Mouse (Mus musculus) right cerebral cortex, adult 2 months (tissue): ENCODE measurements around the gene Ndufv3.

Experiments
- DNase-seq, 2 experiments: peaks; one replicate each; pipeline ENCODE4 v3.0.0; 2021 to 2022; ENCODE audit warnings: low spot score in 2 of 2

The Ndufv3 gene

GRCm38 (mm10) chr17:31519946-31520838 is at the start of gene Ndufv3, which contains the start of gene Wdr4:
Gene Ndufv3 (plus strand): TSS chr17:31520115.
Gene Wdr4 (minus strand): TSS chr17:31519980.
- peak; percentile 99 for DNase-seq

GRCm38 (mm10) chr17:31470766-31471418 is 49.0 kb upstream of the Ndufv3 start:
- no peak for DNase-seq

- no peak for DNase-seq
Observed at GRCm38 (mm10) chr17:31474388-31474787, 45.5 kb upstream of the Ndufv3 start.

- DNase-seq = no peak
Observed at GRCm38 (mm10) chr17:31478606-31479005, 41.3 kb upstream of the Ndufv3 start.

- DNase-seq = no peak
Observed at GRCm38 (mm10) chr17:31479108-31479844, 40.6 kb upstream of the Ndufv3 start.

GRCm38 (mm10) chr17:31486616-31487198 is 33.2 kb upstream of the Ndufv3 start:
- DNase-seq = no peak

- DNase-seq = no peak
Observed at GRCm38 (mm10) chr17:31487433-31488060, 32.4 kb upstream of the Ndufv3 start.

GRCm38 (mm10) chr17:31491355-31491754 is 28.6 kb upstream of the Ndufv3 start:
- no peak for DNase-seq

- peak; percentile 82 to 84 for DNase-seq
Observed at GRCm38 (mm10) chr17:31492416-31492815, 27.5 kb upstream of the Ndufv3 start.

- DNase-seq = no peak
Observed at GRCm38 (mm10) chr17:31494989-31495388, 24.9 kb upstream of the Ndufv3 start.

GRCm38 (mm10) chr17:31497726-31498125 is 22.2 kb upstream of the Ndufv3 start:
- no peak for DNase-seq

- no peak for DNase-seq
Observed at GRCm38 (mm10) chr17:31499725-31500124, 20.2 kb upstream of the Ndufv3 start.

- no peak for DNase-seq
Observed at GRCm38 (mm10) chr17:31500416-31500815, 19.5 kb upstream of the Ndufv3 start.

GRCm38 (mm10) chr17:31500908-31501307 is 19.0 kb upstream of the Ndufv3 start:
- no peak for DNase-seq

GRCm38 (mm10) chr17:31502261-31502927 is 17.5 kb upstream of the Ndufv3 start:
- DNase-seq = no peak

GRCm38 (mm10) chr17:31503337-31503736 is 16.6 kb upstream of the Ndufv3 start:
- no peak for DNase-seq

- DNase-seq = no peak
Observed at GRCm38 (mm10) chr17:31503936-31504335, 16.0 kb upstream of the Ndufv3 start.

- DNase-seq = no peak
Observed at GRCm38 (mm10) chr17:31505013-31505412, 14.9 kb upstream of the Ndufv3 start.

GRCm38 (mm10) chr17:31506282-31506681 is 13.6 kb upstream of the Ndufv3 start:
- no peak for DNase-seq

GRCm38 (mm10) chr17:31510944-31511343 is 9.0 kb upstream of the Ndufv3 start:
- DNase-seq = no peak
